Mouse (Mus musculus): ENCODE results near the gene Eif5a. TPM values are rescaled to one million over a fixed set of nuclear protein-coding genes. Genes with fewer than 3 reads are reported as not detected.

The Eif5a gene
- polyA plus RNA-seq, 1 experiment from 2014 or later: 2,970 TPM

DNA sequence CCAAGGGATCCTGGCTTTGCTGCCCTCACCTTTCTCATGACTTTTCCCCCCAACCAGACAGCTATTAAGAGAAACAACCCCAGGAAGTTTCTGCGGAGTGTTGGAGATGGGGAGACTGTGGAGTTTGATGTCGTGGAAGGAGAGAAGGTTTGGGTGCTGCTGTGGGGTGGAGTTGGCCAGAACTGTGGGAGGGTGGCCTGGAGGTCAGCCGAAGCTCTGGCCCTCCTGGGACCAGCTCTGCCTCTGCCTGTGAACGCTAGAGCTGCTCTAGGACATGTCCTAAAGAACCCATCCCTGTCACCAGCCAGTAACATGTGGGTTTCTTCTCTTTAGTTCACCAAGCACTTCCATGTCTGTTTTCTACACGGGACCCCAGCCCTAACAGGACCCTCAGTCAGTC lies 17.4 kb upstream of the Eif5a start:
- no peaks in the 10 kb centered on the region for H3K9me3 ChIP-seq
- no peak for DNase-seq (ENCODE audit: extremely low spot score, low spot score)
- peaks cover 68% of the 10 kb centered on the region for H3K27me3 ChIP-seq (ENCODE audit: poor library complexity, severe bottlenecking)
- 60% methylated on average over 5 of the region's 5 CpGs for WGBS
- no peak overlapping the region; the same call in 1 of the 2 replicates for H3K4me3 ChIP-seq
- H3K27ac ChIP-seq: no peak overlapping the region
- H3K4me1 ChIP-seq: peaks cover 48% of the 10 kb centered on the region
- peaks cover 20% of the 10 kb centered on the region for H3K36me3 ChIP-seq (replicated peaks)

GRCm38 (mm10) chr11:69938401-69938979 lies 16.7 kb upstream of the Eif5a start:
- H3K27me3 ChIP-seq (ENCODE audit: poor library complexity, severe bottlenecking): peaks cover 68% of the 10 kb centered on the region
- H3K4me1 ChIP-seq: peaks cover 53% of the 10 kb centered on the region
- no peaks in the 10 kb centered on the region for H3K9me3 ChIP-seq
- H3K27ac ChIP-seq: no peak overlapping the region
- 23% methylated on average over 9 of the region's 9 CpGs for WGBS
- peaks cover 14% of the 10 kb centered on the region for H3K36me3 ChIP-seq (replicated peaks)
- DNase-seq (ENCODE audit: extremely low spot score, low spot score): no peak
- H3K4me3 ChIP-seq: no peak overlapping the region

DNA sequence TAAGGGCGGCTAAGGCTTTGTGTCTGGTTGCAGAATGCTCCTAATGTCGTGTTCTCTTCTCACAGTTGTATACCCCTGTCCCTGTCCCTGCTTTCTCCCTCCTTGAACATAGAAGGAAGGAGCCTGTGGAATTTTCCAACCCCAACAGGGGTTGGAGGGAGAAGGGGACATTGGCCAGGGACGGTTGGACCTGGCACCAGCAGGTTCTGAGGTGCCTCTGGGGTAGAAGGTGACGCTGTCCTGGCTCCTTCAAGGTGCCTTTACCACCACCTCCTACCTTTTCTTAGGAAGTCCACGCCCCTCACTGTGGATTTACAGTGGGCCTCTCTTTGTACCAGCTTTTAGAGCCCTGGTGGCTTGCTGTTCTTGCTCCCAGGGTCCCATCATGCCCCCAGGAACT lies 16.1 kb upstream of the Eif5a start:
- Histone ChIP-seq H3K27ac (no peak overlapping the region), H3K27me3 (ENCODE audit: poor library complexity, severe bottlenecking) (peaks cover 68% of the 10 kb centered on the region), H3K36me3 (replicated peaks) (peaks cover 7% of the 10 kb centered on the region), H3K9me3 (no peaks in the 10 kb centered on the region), H3K4me3 (peak overlapping the region; percentile 74; the same call in 1 of the 2 replicates), H3K4me1 (peaks cover 53% of the 10 kb centered on the region)
- 72% methylated on average over 5 of the region's 5 CpGs for WGBS
- DNase-seq (ENCODE audit: extremely low spot score, low spot score): no peak

- Histone ChIP-seq H3K27me3 (ENCODE audit: poor library complexity, severe bottlenecking) (peaks cover 68% of the 10 kb centered on the region), H3K27ac (no peak overlapping the region), H3K4me3 (peak overlapping the region; percentile 74; the same call in 1 of the 2 replicates), H3K4me1 (peaks cover 53% of the 10 kb centered on the region), H3K36me3 (replicated peaks) (peaks cover 3% of the 10 kb centered on the region; the same call in 1 of the 2 replicates), H3K9me3 (no peaks in the 10 kb centered on the region)
- no peak for DNase-seq (ENCODE audit: extremely low spot score, low spot score)
- 50% methylated on average over 4 of the region's 4 CpGs for WGBS
Observed at GRCm38 (mm10) chr11:69937385-69937784, 15.6 kb upstream of the Eif5a start.

DNA sequence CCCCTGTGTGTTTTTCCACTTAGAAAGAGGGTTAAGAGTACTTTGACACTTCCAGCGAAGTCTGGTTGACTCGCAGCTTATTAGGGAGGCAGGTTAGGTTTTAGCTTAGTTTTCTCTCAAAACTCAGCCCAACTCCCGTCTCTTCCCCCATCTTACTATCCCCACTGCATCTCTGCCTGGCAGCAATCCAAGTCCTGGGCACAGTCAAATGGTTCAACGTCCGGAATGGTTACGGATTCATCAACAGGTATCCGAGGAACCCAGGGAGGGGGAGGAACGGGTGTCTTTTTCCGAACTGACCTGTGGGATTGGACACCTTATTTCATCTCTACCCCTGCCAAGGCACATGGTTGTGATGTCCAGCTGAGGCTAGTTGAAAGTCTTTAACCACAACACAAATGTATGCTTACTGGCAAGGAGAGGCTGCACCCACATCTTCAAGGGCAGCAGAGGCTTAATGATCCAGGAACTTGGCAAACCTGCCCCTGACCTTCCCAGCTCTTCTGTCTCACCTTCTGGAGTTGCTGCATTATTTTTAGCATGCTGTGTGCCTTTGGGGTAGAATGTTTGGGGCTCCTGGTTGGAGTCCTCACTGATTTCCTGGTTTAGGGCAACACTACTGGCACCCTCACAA lies 15.1 kb upstream of the Eif5a start:
- peaks cover 68% of the 10 kb centered on the region for H3K27me3 ChIP-seq (ENCODE audit: poor library complexity, severe bottlenecking)
- peaks cover 53% of the 10 kb centered on the region for H3K4me1 ChIP-seq
- DNase-seq (ENCODE audit: extremely low spot score, low spot score): no peak
- peak overlapping the region; percentile 74 for H3K4me3 ChIP-seq
- 51% methylated on average over 9 of the region's 9 CpGs for WGBS
- H3K27ac ChIP-seq: no peak overlapping the region
- no peaks in the 10 kb centered on the region for H3K9me3 ChIP-seq
- H3K36me3 ChIP-seq (replicated peaks): no peaks in the 10 kb centered on the region; the same call in 1 of the 2 replicates

GRCm38 (mm10) chr11:69936156-69936555 lies 14.4 kb upstream of the Eif5a start:
- Histone ChIP-seq H3K9me3 (no peaks in the 10 kb centered on the region), H3K4me1 (peaks cover 53% of the 10 kb centered on the region), H3K4me3 (peak overlapping the region; percentile 74), H3K27me3 (ENCODE audit: poor library complexity, severe bottlenecking) (peaks cover 68% of the 10 kb centered on the region), H3K36me3 (replicated peaks) (no peaks in the 10 kb centered on the region), H3K27ac (peak overlapping the region; percentile 88)
- WGBS: 4% methylated on average over 30 of the region's 30 CpGs
- DNase-seq (ENCODE audit: extremely low spot score, low spot score): no peak

DNA sequence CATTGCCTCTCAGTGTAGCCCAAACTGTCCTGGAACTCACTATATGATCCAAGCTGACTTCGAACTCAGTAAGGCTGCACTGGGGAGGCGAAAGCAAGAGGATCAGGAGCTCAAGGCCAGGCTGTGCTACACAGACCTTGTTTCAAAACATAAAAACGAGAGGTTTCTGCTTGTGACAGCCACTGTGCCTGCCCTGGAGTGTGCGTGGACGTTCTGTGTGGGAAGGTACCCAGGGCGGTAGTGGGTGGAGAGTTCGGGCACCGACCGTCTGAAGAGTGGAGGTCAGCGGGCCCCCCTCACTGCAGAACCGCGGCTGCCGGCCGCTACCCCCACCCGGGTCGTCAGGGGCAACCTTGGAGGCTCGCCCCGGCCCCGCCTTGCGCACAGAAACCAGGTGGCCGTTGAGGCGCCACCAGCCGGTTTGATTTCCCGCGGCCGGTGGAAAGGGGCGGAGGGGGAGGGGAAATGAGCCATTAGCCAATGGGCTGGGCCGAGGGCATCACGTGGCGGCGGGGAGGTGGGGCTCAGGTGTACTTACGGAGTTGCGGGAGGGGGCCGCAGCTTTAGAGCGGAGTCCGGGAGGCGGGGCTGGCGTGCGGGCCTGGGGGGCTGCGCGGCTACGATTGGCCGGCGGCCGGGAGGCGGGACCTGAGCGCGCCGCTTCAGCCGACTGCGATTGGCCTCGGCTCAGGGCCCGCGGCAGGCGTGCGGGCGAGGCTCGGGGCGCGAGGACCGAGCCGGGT lies 13.6 kb upstream of the Eif5a start, which contains the start of gene Ybx2:
Gene Ybx2 (plus strand): TSS at position 660 of the 743 bp plus-strand sequence.
- Histone ChIP-seq H3K27ac (peak within 1 kb of the TSS; percentile 88), H3K4me1 (peaks cover 53% of the 10 kb centered on the region), H3K36me3 (replicated peaks) (no peaks in the 10 kb centered on the region), H3K9me3 (no peaks in the 10 kb centered on the region), H3K27me3 (ENCODE audit: poor library complexity, severe bottlenecking) (peaks cover 64% of the 10 kb centered on the region), H3K4me3 (peak within 1 kb of the TSS; percentile 74)
- peak; percentile 93 for DNase-seq (ENCODE audit: extremely low spot score, low spot score)
- 2% methylated on average over 55 of the region's 62 CpGs for WGBS

- no peak for DNase-seq (ENCODE audit: extremely low spot score, low spot score)
- peaks cover 58% of the 10 kb centered on the region for H3K27me3 ChIP-seq (ENCODE audit: poor library complexity, severe bottlenecking)
- H3K27ac ChIP-seq: peak overlapping the region; percentile 60; the same call in 1 of the 2 replicates
- peak overlapping the region; percentile 74 for H3K4me3 ChIP-seq
- 21% methylated on average over 6 of the region's 6 CpGs for WGBS
- H3K36me3 ChIP-seq (replicated peaks): no peaks in the 10 kb centered on the region
- peaks cover 53% of the 10 kb centered on the region for H3K4me1 ChIP-seq
- no peaks in the 10 kb centered on the region for H3K9me3 ChIP-seq
Observed at GRCm38 (mm10) chr11:69934681-69935080, 12.9 kb upstream of the Eif5a start.

DNA sequence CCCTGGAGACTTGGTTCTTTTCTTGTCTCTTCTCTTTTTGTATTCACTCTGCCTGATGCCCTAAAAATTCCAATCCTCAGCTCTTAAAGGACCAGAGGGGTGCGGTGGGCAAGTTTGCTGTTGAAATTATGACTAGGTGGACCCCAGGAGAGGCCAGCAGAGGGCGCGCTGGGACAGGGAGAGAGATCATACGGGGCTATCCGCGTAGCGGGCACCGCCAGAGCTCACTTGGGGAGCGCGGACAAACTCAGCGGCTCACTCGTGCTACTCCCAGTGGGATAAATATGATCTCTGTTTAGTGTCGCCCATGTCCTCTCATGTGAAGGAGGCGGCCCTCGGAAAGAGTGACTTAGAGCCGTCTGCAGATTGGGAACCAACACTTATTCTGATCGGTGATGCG lies 12.4 kb upstream of the Eif5a start:
- DNase-seq (ENCODE audit: extremely low spot score, low spot score): peak; percentile 94
- WGBS: 2% methylated on average over 18 of the region's 18 CpGs
- H3K27ac ChIP-seq: peak overlapping the region; percentile 60
- peaks cover 53% of the 10 kb centered on the region for H3K27me3 ChIP-seq (ENCODE audit: poor library complexity, severe bottlenecking)
- no peaks in the 10 kb centered on the region for H3K9me3 ChIP-seq
- H3K4me1 ChIP-seq: peaks cover 53% of the 10 kb centered on the region
- no peaks in the 10 kb centered on the region for H3K36me3 ChIP-seq (replicated peaks)
- H3K4me3 ChIP-seq: peak overlapping the region; percentile 74

GRCm38 (mm10) chr11:69933066-69933465 lies 11.3 kb upstream of the Eif5a start:
- 80% methylated on average over 4 of the region's 4 CpGs for WGBS
- no peak for DNase-seq (ENCODE audit: extremely low spot score, low spot score)
- Histone ChIP-seq H3K4me3 (no peak overlapping the region), H3K27me3 (ENCODE audit: poor library complexity, severe bottlenecking) (peaks cover 42% of the 10 kb centered on the region), H3K36me3 (replicated peaks) (no peaks in the 10 kb centered on the region), H3K9me3 (no peaks in the 10 kb centered on the region), H3K27ac (no peak overlapping the region), H3K4me1 (peaks cover 42% of the 10 kb centered on the region)

- H3K9me3 ChIP-seq: no peaks in the 10 kb centered on the region
- 53% methylated on average over 3 of the region's 3 CpGs for WGBS
- peaks cover 36% of the 10 kb centered on the region for H3K4me1 ChIP-seq
- H3K27ac ChIP-seq: no peak overlapping the region
- H3K36me3 ChIP-seq (replicated peaks): no peaks in the 10 kb centered on the region
- DNase-seq (ENCODE audit: extremely low spot score, low spot score): no peak
- H3K4me3 ChIP-seq: no peak overlapping the region
- H3K27me3 ChIP-seq (ENCODE audit: poor library complexity, severe bottlenecking): peaks cover 34% of the 10 kb centered on the region
Observed at GRCm38 (mm10) chr11:69932254-69932653, 10.5 kb upstream of the Eif5a start.

DNA sequence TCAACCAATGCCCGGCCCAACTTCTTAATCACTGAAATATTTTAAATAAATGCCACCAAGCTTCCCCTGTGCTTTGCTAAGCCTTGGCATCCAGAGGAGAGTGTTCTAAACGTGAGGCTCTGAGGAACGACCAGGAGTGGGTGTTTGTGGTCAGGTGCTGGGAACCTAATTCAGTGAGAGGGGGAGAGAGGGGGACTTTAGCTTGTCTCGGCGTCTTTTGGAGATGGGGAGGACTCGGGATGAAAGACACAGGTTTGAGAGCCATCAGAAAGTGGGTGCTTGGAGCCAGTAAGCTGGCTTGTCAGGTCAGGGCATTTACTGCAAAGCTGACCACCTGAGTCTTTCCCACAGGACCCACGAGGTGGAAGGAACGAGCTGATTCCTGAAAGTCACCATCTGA lies 10.0 kb upstream of the Eif5a start:
- Histone ChIP-seq H3K9me3 (no peaks in the 10 kb centered on the region), H3K36me3 (replicated peaks) (no peaks in the 10 kb centered on the region), H3K27me3 (ENCODE audit: poor library complexity, severe bottlenecking) (peaks cover 29% of the 10 kb centered on the region), H3K4me1 (peaks cover 31% of the 10 kb centered on the region), H3K27ac (no peak overlapping the region), H3K4me3 (no peak overlapping the region)
- DNase-seq (ENCODE audit: extremely low spot score, low spot score): no peak
- WGBS: 78% methylated on average over 8 of the region's 8 CpGs

All from forebrain, embryonic 10.5 days (tissue).